Mouse (Mus musculus) ES-E14 (cell line): Measurements from ENCODE around the gene Fam92b. TPM values are rescaled to one million over a fixed set of nuclear protein-coding genes. Genes with fewer than 3 reads are reported as not detected.

Experiments used
- DNase-seq: peaks from one replicate; pipeline ENCODE4 v3.0.0-alpha.2; 2013; ENCODE audit warnings: low read depth, low spot score
- H3K27ac ChIP-seq: 2 replicates; pipeline ENCODE4 v1.5.1; 2012; ENCODE audit warnings: low read depth, mild to moderate bottlenecking, low read length, moderate library complexity, mixed read lengths; ENCODE audit not compliant: poor library complexity, insufficient read depth, severe bottlenecking
- H3K36me3 ChIP-seq: 2 replicates; pipeline ENCODE4 v1.6.1; 2012; ENCODE audit warnings: mild to moderate bottlenecking, low read length, moderate library complexity, mixed read lengths; ENCODE audit not compliant: control insufficient read depth, poor library complexity, insufficient read depth, severe bottlenecking
- H3K4me1 ChIP-seq, 2 experiments: fragments of 150-350 bp in 1 of 2; sonication (generic) in 1 of 2; 2 replicates each; pipeline ENCODE4 v1.6.1; 2012; ENCODE audit warnings: low read length in 2 of 2, mild to moderate bottlenecking in 1 of 2, mixed read lengths in 1 of 2; ENCODE audit not compliant: control insufficient read depth in 2 of 2, insufficient read depth in 2 of 2, poor library complexity in 1 of 2
- H3K4me3 ChIP-seq, 2 experiments: fragments of 150-350 bp in 1 of 2; sonication (generic) in 1 of 2; 2 replicates each; pipeline ENCODE4 v1.5.1; 2012; ENCODE audit warnings: low read length in 2 of 2, low read depth in 1 of 2, mild to moderate bottlenecking in 1 of 2, mixed read lengths in 1 of 2; ENCODE audit not compliant: insufficient read depth in 1 of 2, poor library complexity in 1 of 2, severe bottlenecking in 1 of 2
- H3K9ac ChIP-seq: 2 replicates; pipeline ENCODE4 v1.6.1; 2012; ENCODE audit warnings: low read depth, mild to moderate bottlenecking, low read length, mixed read lengths; ENCODE audit not compliant: poor library complexity, insufficient read depth, severe bottlenecking
- H3K9me3 ChIP-seq: fragments of 150-350 bp; sonication (generic); 2 replicates; pipeline ENCODE4 v1.6.1; 2012; ENCODE audit warnings: low read depth, mild to moderate bottlenecking, low read length; ENCODE audit not compliant: control insufficient read depth, insufficient read depth
- CHD2 ChIP-seq: IDR thresholded peaks from 2 replicates; pipeline ENCODE4 v1.6.1; 2014; ENCODE audit warnings: mild to moderate bottlenecking, low read depth, low read length, inconsistent platforms
- HCFC1 ChIP-seq: IDR thresholded peaks from 2 replicates; pipeline ENCODE4 v1.6.1; 2012; ENCODE audit warnings: low read length, inconsistent platforms, borderline replicate concordance; ENCODE audit not compliant: insufficient read depth
- MAFK ChIP-seq: IDR thresholded peaks from 2 replicates; pipeline ENCODE4 v1.6.1; 2014; ENCODE audit warnings: mild to moderate bottlenecking, low read depth, low read length, inconsistent platforms; ENCODE audit not compliant: insufficient read depth
- ZC3H11A ChIP-seq: IDR thresholded peaks from 2 replicates; pipeline ENCODE4 v1.6.1; 2012; ENCODE audit warnings: low read depth, mild to moderate bottlenecking, inconsistent platforms, low read length, borderline replicate concordance
- ZNF384 ChIP-seq: IDR thresholded peaks from 2 replicates; pipeline ENCODE4 v1.6.1; 2012; ENCODE audit warnings: low read depth, low read length, inconsistent platforms
- in situ Hi-C, 2 experiments: fragments of 600-800 bp; cut with MboI; formaldehyde crosslinking; loops; one replicate each; pipeline ENCODE4 v1.15.1; 2025; ENCODE audit warnings: low sequenced_read_pairs in 2 of 2, inconsistent platforms in 1 of 2; ENCODE audit not compliant: unreplicated experiment in 2 of 2
- total RNA-seq: library from RNA; depleted of rRNA; stranded (reverse); fragments of 300-350 nt; gene quantifications from 2 replicates; pipeline ENCODE4 v1.2.3, GENCODE M21; 2012

The Fam92b gene
- total RNA-seq, 1 experiment: not detected

- Histone ChIP-seq H3K27ac (no peak overlapping the region), H3K4me1 (peaks cover 0 to 3% of the 10 kb centered on the region in 2 experiments; a peak in 1 of 4 replicates), H3K36me3 (no peaks in the 10 kb centered on the region), H3K9me3 (peaks cover 6% of the 10 kb centered on the region), H3K9ac (no peak overlapping the region), H3K4me3 (no peak overlapping the region)
- DNase-seq: no peak
- TF ChIP-seq ZC3H11A: no peak
- no peak for TF ChIP-seq MAFK
- no peak for TF ChIP-seq CHD2
- TF ChIP-seq HCFC1: no peak
- no peak for TF ChIP-seq ZNF384
- in situ Hi-C loops: no loop called here
Measured at GRCm38 (mm10) chr8:120204736-120205360, 27.6 kb upstream of the Fam92b start.

- Histone ChIP-seq H3K9ac (no peak overlapping the region), H3K4me3 (no peak overlapping the region), H3K4me1 (no peaks in the 10 kb centered on the region), H3K36me3 (no peaks in the 10 kb centered on the region), H3K9me3 (peaks cover 9% of the 10 kb centered on the region), H3K27ac (no peak overlapping the region)
- TF ChIP-seq MAFK (no peak), ZC3H11A (no peak), ZNF384 (no peak), CHD2 (no peak), HCFC1 (no peak)
- in situ Hi-C loops: no loop called here
- DNase-seq: no peak
Measured at GRCm38 (mm10) chr8:120202546-120202945, 25.3 kb upstream of the Fam92b start.

GRCm38 (mm10) chr8:120201351-120201750 lies 24.1 kb upstream of the Fam92b start:
- H3K36me3 ChIP-seq: no peaks in the 10 kb centered on the region
- no peak for TF ChIP-seq HCFC1
- no peak for TF ChIP-seq ZC3H11A
- no peak for TF ChIP-seq MAFK
- TF ChIP-seq ZNF384: no peak
- no peak overlapping the region for H3K9ac ChIP-seq
- H3K4me3 ChIP-seq: no peak overlapping the region
- H3K4me1 ChIP-seq: no peaks in the 10 kb centered on the region
- H3K9me3 ChIP-seq: peaks cover 9% of the 10 kb centered on the region
- DNase-seq: no peak
- H3K27ac ChIP-seq: no peak overlapping the region
- in situ Hi-C loops: no loop called here

- Histone ChIP-seq H3K9me3 (no peaks in the 10 kb centered on the region), H3K27ac (no peak overlapping the region), H3K9ac (no peak overlapping the region), H3K36me3 (no peaks in the 10 kb centered on the region), H3K4me3 (no peak overlapping the region), H3K4me1 (no peaks in the 10 kb centered on the region)
- TF ChIP-seq MAFK (no peak), HCFC1 (no peak), CHD2 (no peak), ZNF384 (no peak), ZC3H11A (no peak)
- in situ Hi-C loops: no loop called here
- DNase-seq: no peak
Measured at GRCm38 (mm10) chr8:120192118-120192517, 14.9 kb upstream of the Fam92b start.
